Mouse (Mus musculus): ENCODE results near the gene Gm42421. TPM values are rescaled to one million over a fixed set of nuclear protein-coding genes. Genes with fewer than 3 reads are reported as not detected.

Gm42421 gene
- polyA plus RNA-seq, 1 experiment from 2014 or later = not detected

DNA sequence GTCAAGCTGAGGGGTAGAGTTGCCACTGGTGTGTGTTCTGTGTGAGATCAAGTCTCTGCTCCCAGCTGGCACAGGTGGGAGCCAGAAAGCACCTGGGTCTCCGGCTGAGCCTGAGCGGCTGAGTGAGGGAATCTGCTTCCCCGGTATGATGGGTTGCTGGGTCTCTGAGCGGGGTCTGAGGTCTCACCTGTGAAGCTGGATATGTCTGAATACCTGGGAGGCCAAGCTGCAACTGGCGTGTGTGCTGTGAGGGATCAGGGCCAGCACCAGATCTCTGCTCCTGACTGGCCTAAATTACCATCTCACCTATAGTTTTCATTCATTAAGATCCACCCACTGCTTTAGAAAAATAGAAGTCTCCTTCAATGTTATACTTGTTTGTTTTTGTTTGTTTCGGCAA lies 29.1 kb downstream of the Gm42421 start:
- H3K36me3 ChIP-seq (ENCODE audit: control insufficient read depth, insufficient read depth) = no peaks in the 10 kb centered on the region
- H3K9me3 ChIP-seq (replicated peaks; ENCODE audit: control insufficient read depth, low read length) = no peaks in the 10 kb centered on the region
- H3K27ac ChIP-seq (ENCODE audit: low read length) = no peak overlapping the region
- H3K27me3 ChIP-seq (ENCODE audit: control insufficient read depth, insufficient read depth, low read length) = no peaks in the 10 kb centered on the region
- H3K4me1 ChIP-seq (ENCODE audit: control insufficient read depth, insufficient read depth, low read length) = no peaks in the 10 kb centered on the region
- ATAC-seq (replicated peaks; ENCODE audit: extremely low read depth, insufficient read depth, low FRiP score) = no peak
- H3K9ac ChIP-seq (ENCODE audit: low read length) = no peak overlapping the region
- no peak overlapping the region for H3K4me3 ChIP-seq (ENCODE audit: low read length)
- H3K4me2 ChIP-seq (ENCODE audit: low read depth, low read length) = no peak overlapping the region
- 93% methylated on average over 6 of the region's 6 CpGs for WGBS

DNA sequence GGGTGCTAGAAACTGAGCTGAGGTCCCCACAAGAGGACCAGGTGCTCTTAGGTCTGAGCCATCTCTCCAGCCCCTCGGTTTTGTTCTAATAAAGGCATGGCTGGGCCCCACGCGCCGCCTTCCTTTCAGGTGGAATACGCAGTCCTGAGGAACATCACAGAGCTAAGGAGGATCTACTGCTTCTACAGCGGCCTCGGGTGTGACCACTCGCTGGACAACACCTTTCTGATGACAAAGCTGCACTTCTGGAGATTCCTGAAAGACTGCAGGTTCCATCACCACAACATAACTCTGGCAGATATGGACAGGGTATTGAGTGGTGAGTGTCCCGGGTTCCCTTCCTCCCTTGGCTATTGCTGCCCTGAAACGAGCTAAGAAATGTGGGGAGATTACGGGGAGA lies 31.6 kb downstream of the Gm42421 start:
- Histone ChIP-seq H3K4me3 (ENCODE audit: low read length) (no peak overlapping the region), H3K9ac (ENCODE audit: low read length) (no peak overlapping the region), H3K27ac (ENCODE audit: low read length) (no peak overlapping the region), H3K9me3 (replicated peaks; ENCODE audit: control insufficient read depth, low read length) (no peaks in the 10 kb centered on the region), H3K27me3 (ENCODE audit: control insufficient read depth, insufficient read depth, low read length) (no peaks in the 10 kb centered on the region), H3K36me3 (ENCODE audit: control insufficient read depth, insufficient read depth) (no peaks in the 10 kb centered on the region), H3K4me2 (ENCODE audit: low read depth, low read length) (no peak overlapping the region), H3K4me1 (ENCODE audit: control insufficient read depth, insufficient read depth, low read length) (no peaks in the 10 kb centered on the region)
- 92% methylated on average over 11 of the region's 11 CpGs for WGBS
- no peak for ATAC-seq (replicated peaks; ENCODE audit: extremely low read depth, insufficient read depth, low FRiP score)

DNA sequence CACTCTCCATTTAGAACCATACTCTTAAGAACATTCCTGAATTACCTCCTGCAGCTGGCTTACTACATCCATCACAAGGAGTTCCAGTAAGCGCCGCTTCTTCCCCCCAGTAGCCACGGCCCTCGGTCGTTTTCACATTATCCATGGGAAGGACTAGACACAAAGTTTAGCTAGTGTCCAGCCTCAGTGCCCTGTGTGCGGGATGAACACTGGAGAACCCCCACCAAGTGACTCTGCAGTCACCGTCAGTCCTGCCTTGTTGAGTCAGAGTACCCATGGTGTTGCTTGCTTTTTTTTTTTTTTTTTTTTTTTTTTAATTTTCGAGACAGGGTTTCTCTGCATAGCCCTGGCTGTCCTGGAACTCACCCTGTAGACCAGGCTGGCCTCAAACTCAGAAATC lies 33.2 kb downstream of the Gm42421 start:
- Histone ChIP-seq H3K36me3 (ENCODE audit: control insufficient read depth, insufficient read depth) (no peaks in the 10 kb centered on the region), H3K27ac (ENCODE audit: low read length) (no peak overlapping the region), H3K9me3 (replicated peaks; ENCODE audit: control insufficient read depth, low read length) (no peaks in the 10 kb centered on the region), H3K4me1 (ENCODE audit: control insufficient read depth, insufficient read depth, low read length) (no peaks in the 10 kb centered on the region), H3K4me2 (ENCODE audit: low read depth, low read length) (no peak overlapping the region), H3K9ac (ENCODE audit: low read length) (no peak overlapping the region), H3K27me3 (ENCODE audit: control insufficient read depth, insufficient read depth, low read length) (no peaks in the 10 kb centered on the region), H3K4me3 (ENCODE audit: low read length) (no peak overlapping the region)
- 84% methylated on average over 8 of the region's 8 CpGs for WGBS
- no peak for ATAC-seq (replicated peaks; ENCODE audit: extremely low read depth, insufficient read depth, low FRiP score)

DNA sequence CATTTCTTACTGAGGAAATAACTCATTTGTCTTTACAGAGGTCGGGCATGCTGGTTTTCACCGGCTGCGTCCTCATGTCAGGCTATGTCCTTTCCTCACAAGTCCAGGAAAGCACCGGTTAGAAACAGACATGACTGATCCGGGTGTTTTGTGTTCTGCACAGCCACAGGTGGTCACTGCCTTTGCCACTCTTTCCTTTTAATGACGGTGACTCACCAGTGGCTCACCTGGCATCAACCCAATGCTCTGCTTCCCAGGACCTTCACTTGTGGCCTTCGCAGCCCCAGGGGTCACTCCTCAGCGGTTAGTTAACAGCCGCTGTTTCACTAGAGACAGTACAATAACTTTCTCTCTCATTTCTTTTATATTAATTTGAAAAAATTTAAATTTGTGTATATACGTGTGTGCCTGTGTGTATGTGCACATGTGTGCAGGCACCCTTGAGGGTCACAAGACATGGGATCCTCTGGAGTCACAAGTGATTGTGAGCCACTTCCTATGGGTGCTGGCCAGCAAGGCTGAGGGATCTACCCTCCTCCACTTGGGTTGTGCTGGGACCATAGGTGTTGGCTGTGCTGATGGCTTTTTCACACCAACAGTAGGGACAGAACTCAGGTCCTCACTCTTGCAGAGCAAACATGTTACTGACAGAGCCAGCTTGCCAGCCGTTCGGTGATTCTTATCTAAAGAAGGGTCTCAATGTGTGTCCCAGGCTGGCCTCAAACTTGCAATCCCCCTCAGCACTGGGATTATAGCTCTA lies 37.8 kb downstream of the Gm42421 start:
- Histone ChIP-seq H3K9ac (ENCODE audit: low read length) (no peak overlapping the region), H3K9me3 (replicated peaks; ENCODE audit: control insufficient read depth, low read length) (no peaks in the 10 kb centered on the region), H3K4me2 (ENCODE audit: low read depth, low read length) (no peak overlapping the region), H3K36me3 (ENCODE audit: control insufficient read depth, insufficient read depth) (no peaks in the 10 kb centered on the region), H3K4me3 (ENCODE audit: low read length) (no peak overlapping the region), H3K4me1 (ENCODE audit: control insufficient read depth, insufficient read depth, low read length) (no peaks in the 10 kb centered on the region), H3K27me3 (ENCODE audit: control insufficient read depth, insufficient read depth, low read length) (no peaks in the 10 kb centered on the region), H3K27ac (ENCODE audit: low read length) (no peak overlapping the region)
- ATAC-seq (replicated peaks; ENCODE audit: extremely low read depth, insufficient read depth, low FRiP score) = no peak
- WGBS = 78% methylated on average over 12 of the region's 12 CpGs

DNA sequence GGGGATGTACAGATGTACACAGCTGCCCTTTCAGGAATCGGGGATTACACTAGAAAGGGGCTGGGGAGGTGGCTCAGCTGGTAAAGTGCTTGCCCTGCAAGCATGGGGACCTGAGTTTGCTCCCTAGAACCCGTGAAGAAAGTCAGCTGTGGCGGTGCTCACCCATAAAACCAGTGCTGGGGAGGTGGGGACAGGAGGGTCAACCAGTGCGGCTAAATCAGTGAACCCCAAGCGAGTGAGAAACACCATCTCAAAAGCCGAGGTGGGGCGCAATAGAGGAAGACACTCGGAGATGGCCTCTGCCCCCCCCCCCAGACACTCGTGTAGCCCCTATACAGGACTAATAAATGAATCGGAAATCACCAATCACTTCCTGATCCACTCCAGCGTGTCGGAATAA lies 38.7 kb downstream of the Gm42421 start:
- 87% methylated on average over 12 of the region's 12 CpGs for WGBS
- Histone ChIP-seq H3K27ac (ENCODE audit: low read length) (no peak overlapping the region), H3K4me2 (ENCODE audit: low read depth, low read length) (no peak overlapping the region), H3K36me3 (ENCODE audit: control insufficient read depth, insufficient read depth) (no peaks in the 10 kb centered on the region), H3K4me1 (ENCODE audit: control insufficient read depth, insufficient read depth, low read length) (no peaks in the 10 kb centered on the region), H3K27me3 (ENCODE audit: control insufficient read depth, insufficient read depth, low read length) (no peaks in the 10 kb centered on the region), H3K9me3 (replicated peaks; ENCODE audit: control insufficient read depth, low read length) (no peaks in the 10 kb centered on the region), H3K9ac (ENCODE audit: low read length) (no peak overlapping the region), H3K4me3 (ENCODE audit: low read length) (no peak overlapping the region)
- ATAC-seq (replicated peaks; ENCODE audit: extremely low read depth, insufficient read depth, low FRiP score) = no peak

DNA sequence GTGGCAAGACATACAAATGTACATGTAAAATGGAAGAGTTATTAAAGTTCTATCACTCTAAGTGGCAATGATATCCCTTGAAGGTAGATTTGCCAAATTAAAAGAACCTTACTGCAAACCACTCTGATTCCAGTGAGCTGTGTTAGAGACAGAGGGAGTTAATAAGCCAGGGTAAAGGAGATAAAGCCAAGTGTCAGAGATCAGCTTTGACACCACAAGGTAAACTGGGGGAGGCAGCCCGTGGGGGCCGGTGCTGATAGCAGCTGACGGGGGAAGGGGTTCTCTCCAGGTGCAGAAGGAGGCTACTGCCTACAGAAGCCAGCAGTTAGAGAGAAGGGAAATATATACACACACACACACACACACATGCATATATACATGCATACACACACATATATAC lies 44.7 kb downstream of the Gm42421 start:
- ATAC-seq (replicated peaks; ENCODE audit: extremely low read depth, insufficient read depth, low FRiP score) = no peak
- no peak overlapping the region for H3K4me2 ChIP-seq (ENCODE audit: low read depth, low read length)
- WGBS = 20% methylated on average over 3 of the region's 3 CpGs

DNA sequence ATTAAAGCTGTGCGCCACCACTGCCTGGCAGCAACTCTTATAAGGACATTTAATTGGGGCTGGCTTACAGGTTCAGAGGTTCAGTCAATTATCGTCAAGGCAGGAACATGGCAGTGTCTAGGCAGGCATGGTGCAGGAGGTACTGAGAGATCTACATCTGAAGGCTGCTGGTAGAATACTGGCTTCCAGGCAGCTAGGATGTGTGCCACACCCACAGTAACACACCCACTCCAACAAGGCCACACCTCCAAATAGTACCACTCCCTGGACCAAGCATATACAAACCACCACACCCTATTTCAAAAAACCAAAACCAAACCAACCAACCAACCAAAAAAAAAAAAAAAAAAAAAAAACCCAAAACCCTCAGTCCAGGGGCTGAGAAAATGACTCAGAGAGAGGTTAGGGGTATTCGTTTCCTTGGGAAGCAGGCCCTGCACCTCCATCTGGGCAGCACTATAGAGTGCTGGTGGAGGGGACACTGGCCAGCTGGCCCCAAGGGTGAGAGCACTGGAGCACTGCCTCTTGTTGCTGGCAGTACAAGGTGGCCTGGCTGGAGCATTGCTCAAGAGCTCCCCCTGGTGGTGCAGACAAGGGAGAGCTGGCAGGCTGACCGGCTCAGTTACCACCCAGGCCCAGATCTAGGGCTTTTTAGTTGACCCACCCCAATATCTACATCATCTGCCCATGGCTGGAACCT lies 47.1 kb downstream of the Gm42421 start:
- Histone ChIP-seq H3K4me3 (ENCODE audit: low read length) (no peak overlapping the region), H3K36me3 (ENCODE audit: control insufficient read depth, insufficient read depth) (no peaks in the 10 kb centered on the region), H3K4me2 (ENCODE audit: low read depth, low read length) (no peak overlapping the region), H3K9ac (ENCODE audit: low read length) (no peak overlapping the region), H3K9me3 (replicated peaks; ENCODE audit: control insufficient read depth, low read length) (no peaks in the 10 kb centered on the region), H3K27me3 (ENCODE audit: control insufficient read depth, insufficient read depth, low read length) (no peaks in the 10 kb centered on the region), H3K27ac (ENCODE audit: low read length) (no peak overlapping the region), H3K4me1 (ENCODE audit: control insufficient read depth, insufficient read depth, low read length) (no peaks in the 10 kb centered on the region)
- 51% methylated on average over 4 of the region's 4 CpGs for WGBS
- ATAC-seq (replicated peaks; ENCODE audit: extremely low read depth, insufficient read depth, low FRiP score) = peak; percentile 55; the same call in 1 of the 2 replicates

More for the DNA sequence above, 44.7 kb downstream of the Gm42421 start:
- H3K9me3 ChIP-seq (replicated peaks; ENCODE audit: control insufficient read depth, low read length) = no peaks in the 10 kb centered on the region
- H3K4me1 ChIP-seq (ENCODE audit: control insufficient read depth, insufficient read depth, low read length) = no peaks in the 10 kb centered on the region
- H3K36me3 ChIP-seq (ENCODE audit: control insufficient read depth, insufficient read depth) = no peaks in the 10 kb centered on the region
- no peaks in the 10 kb centered on the region for H3K27me3 ChIP-seq (ENCODE audit: control insufficient read depth, insufficient read depth, low read length)
- no peak overlapping the region for H3K9ac ChIP-seq (ENCODE audit: low read length)
- no peak overlapping the region for H3K4me3 ChIP-seq (ENCODE audit: low read length)
- no peak overlapping the region for H3K27ac ChIP-seq (ENCODE audit: low read length)

DNA sequence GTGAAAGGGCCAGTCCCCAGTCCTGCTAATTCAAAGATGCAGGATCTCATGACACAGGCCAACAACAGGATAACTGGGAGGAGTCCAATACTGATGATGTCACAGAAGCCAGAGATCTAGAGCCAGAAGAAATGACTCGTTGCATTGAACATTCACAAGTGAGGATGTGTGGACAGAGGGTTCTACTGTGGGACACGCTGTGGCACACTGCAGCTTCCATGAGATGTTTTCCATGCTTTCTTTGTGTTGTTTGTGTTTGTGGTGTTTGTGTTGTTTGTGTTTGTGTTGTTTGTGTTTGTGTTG lies 47.6 kb downstream of the Gm42421 start:
- no peaks in the 10 kb centered on the region for H3K9me3 ChIP-seq (replicated peaks; ENCODE audit: control insufficient read depth, low read length)
- no peaks in the 10 kb centered on the region for H3K27me3 ChIP-seq (ENCODE audit: control insufficient read depth, insufficient read depth, low read length)
- H3K4me3 ChIP-seq (ENCODE audit: low read length) = no peak overlapping the region
- ATAC-seq (replicated peaks; ENCODE audit: extremely low read depth, insufficient read depth, low FRiP score) = no peak
- H3K27ac ChIP-seq (ENCODE audit: low read length) = no peak overlapping the region
- H3K9ac ChIP-seq (ENCODE audit: low read length) = no peak overlapping the region
- H3K36me3 ChIP-seq (ENCODE audit: control insufficient read depth, insufficient read depth) = no peaks in the 10 kb centered on the region
- no peak overlapping the region for H3K4me2 ChIP-seq (ENCODE audit: low read depth, low read length)
- 37% methylated on average over 2 of the region's 2 CpGs for WGBS
- no peaks in the 10 kb centered on the region for H3K4me1 ChIP-seq (ENCODE audit: control insufficient read depth, insufficient read depth, low read length)

DNA sequence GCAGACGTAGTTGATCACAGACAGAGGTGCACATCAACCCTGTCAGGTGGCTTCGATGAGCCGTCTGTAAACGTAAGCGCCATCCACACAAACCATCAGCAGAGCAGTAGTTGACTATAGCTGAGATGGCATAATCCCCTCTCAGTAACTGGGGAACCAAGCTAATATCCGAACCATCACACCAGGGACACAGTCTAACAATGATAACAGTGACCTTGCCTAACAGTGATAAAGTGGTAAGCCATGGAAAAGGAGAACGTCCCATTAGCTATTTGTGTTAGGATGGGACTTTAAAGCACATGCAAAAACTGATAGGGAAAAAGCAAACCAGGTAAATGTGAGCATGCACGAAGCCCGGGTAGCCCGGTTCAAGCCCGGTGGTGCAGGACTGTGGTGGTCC lies 48.3 kb downstream of the Gm42421 start:
- no peak overlapping the region for H3K9ac ChIP-seq (ENCODE audit: low read length)
- peaks cover 3% of the 10 kb centered on the region; the same call in 1 of the 2 replicates for H3K4me1 ChIP-seq (ENCODE audit: control insufficient read depth, insufficient read depth, low read length)
- ATAC-seq (replicated peaks; ENCODE audit: extremely low read depth, insufficient read depth, low FRiP score) = no peak
- H3K4me2 ChIP-seq (ENCODE audit: low read depth, low read length) = no peak overlapping the region
- no peaks in the 10 kb centered on the region for H3K9me3 ChIP-seq (replicated peaks; ENCODE audit: control insufficient read depth, low read length)
- H3K36me3 ChIP-seq (ENCODE audit: control insufficient read depth, insufficient read depth) = no peaks in the 10 kb centered on the region
- no peak overlapping the region for H3K27ac ChIP-seq (ENCODE audit: low read length)
- H3K4me3 ChIP-seq (ENCODE audit: low read length) = no peak overlapping the region
- no peaks in the 10 kb centered on the region for H3K27me3 ChIP-seq (ENCODE audit: control insufficient read depth, insufficient read depth, low read length)
- 79% methylated on average over 11 of the region's 11 CpGs for WGBS
